Mouse (Mus musculus): Measurements from ENCODE around the gene Tnrc18.
A peak's percentile ranks its signal among the peaks of the same experiment; 100 is the strongest.

Gene Tnrc18

GRCm38 (mm10) chr5:142716056-142716455 is 101.4 kb downstream of the Tnrc18 start:
- DNase-seq, result peak; percentile 60 to 68

DNA sequence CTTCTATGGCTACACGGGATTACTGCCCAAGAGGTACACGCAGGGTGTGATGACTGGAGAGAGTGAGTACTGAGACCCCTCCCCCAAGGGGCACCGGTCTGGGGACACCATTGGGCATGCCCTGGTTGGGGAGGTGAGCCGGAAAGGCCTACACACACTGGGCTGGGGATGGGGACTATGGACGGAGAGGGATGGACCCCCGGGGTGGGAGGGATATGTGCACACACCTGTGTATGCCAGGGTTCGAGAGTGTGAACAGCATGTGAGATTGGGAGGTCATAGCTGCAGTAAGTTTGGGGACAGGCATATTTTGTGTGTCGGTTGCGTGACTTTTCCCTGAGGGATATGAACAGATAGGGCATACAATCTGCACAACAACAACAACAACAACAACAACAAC is 102.4 kb downstream of the Tnrc18 start:
- DNase-seq, result peak in 1 of 2 experiments; percentile 44

DNA sequence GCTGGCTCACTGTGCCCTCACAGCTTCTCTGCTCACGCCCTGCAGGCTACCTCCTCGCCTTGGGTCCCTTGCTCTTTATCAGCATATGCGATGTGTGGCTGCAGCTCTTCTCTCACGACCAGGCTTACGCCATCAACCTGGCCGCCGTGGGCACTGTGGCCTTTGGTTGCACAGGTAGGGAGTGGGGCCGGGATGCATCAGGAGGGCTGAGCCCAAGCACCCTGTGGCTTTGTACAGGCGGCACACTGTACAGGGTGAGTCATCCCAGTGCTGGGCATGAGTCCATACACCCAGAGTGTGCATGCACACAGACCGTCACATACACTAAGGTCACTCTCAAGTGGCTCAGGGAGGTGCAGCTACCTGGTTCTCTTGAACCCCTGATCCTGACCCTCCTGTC is 103.5 kb downstream of the Tnrc18 start:
- DNase-seq, result peak; percentile 44 to 49

- DNase-seq, result peak in 1 of 2 experiments; percentile 57
Observed at GRCm38 (mm10) chr5:142712373-142712772, 105.1 kb downstream of the Tnrc18 start.

- DNase-seq, result no peak
Observed at GRCm38 (mm10) chr5:142709436-142709835, 108.0 kb downstream of the Tnrc18 start.

DNA sequence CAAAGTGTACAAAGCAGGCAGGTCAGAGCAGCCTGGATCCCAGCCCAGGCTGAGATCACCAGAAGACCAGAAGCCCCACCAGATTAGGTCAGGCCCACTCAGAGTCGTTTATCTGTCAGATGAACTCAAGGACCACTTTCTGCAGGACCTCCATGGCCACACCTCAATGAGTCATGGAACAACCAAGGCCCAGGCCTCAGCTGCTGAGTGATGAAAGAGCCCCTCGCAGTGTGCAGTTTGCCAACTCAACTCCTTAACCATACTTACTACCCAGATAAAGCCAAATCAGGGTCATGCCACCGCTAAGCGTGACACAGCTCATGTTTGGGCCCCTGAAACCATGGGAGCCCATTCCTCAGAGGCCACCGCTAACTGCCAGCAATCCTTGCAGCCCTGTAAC is 109.8 kb downstream of the Tnrc18 start:
- no peak for DNase-seq

GRCm38 (mm10) chr5:142703569-142703968 is 113.9 kb downstream of the Tnrc18 start:
- peak; percentile 88 to 90 for DNase-seq

DNA sequence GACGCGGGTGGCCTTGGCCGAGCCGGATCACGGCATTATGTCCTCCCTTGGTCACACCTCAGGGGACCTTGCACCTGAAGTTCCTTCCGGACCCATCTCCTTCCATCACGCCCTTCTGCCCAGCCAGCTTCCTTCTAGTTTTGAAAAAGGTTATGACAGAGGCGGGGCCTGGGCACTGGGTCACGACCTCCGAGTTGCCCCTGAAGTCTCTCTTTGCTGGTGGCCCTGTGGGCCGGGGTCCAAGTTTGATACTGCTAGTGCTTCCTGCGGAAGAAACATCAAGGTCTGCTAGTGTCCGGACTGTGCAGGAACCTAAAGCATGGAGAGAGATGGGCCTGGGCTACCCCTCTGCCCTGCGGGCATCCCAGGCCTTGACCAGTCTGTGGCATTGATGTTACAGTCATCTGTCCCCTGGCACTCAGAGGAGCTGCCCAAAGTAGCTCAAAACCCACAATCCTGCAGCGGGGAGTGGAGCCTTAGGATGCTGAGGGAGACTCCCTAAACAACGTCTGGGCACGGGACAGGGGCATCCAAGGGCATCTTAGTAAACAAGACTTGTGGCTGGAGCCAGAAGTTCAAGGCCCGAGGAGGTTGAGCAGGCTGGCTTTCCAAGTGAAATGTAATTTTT is 114.8 kb downstream of the Tnrc18 start:
- DNase-seq, result peak; percentile 42 to 61

- peak; percentile 73 to 87 for DNase-seq
Observed at GRCm38 (mm10) chr5:142701651-142702510, 115.6 kb downstream of the Tnrc18 start.

GRCm38 (mm10) chr5:142700842-142701589 is 116.4 kb downstream of the Tnrc18 start:
- peak in 1 of 2 experiments; percentile 59 for DNase-seq

DNA sequence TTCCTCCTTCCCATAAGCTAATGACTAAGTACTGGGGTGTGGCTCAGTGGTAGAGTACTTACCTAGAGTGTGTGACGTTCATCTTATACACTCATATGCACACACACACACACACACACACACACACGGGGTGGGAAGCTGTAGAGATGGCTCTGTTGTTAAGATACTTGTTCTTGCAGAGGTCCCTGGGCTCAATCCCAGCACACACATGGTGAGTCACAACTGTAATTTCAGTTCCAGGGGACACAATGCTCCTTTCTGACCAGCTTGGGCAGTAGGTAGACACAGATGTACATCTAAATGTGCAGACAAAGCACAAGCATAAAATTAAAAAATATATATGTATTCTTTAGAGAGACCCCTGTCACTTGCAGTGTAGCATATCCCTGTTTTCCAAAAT is 119.7 kb downstream of the Tnrc18 start:
- no peak for DNase-seq

- DNase-seq, result no peak
Observed at GRCm38 (mm10) chr5:142696865-142697264, 120.6 kb downstream of the Tnrc18 start.

GRCm38 (mm10) chr5:142696258-142696657 is 121.2 kb downstream of the Tnrc18 start:
- DNase-seq, result peak in 1 of 2 experiments; percentile 49

- DNase-seq, result peak in 1 of 2 experiments; percentile 46
Observed at GRCm38 (mm10) chr5:142694627-142695340, 122.7 kb downstream of the Tnrc18 start.

DNA sequence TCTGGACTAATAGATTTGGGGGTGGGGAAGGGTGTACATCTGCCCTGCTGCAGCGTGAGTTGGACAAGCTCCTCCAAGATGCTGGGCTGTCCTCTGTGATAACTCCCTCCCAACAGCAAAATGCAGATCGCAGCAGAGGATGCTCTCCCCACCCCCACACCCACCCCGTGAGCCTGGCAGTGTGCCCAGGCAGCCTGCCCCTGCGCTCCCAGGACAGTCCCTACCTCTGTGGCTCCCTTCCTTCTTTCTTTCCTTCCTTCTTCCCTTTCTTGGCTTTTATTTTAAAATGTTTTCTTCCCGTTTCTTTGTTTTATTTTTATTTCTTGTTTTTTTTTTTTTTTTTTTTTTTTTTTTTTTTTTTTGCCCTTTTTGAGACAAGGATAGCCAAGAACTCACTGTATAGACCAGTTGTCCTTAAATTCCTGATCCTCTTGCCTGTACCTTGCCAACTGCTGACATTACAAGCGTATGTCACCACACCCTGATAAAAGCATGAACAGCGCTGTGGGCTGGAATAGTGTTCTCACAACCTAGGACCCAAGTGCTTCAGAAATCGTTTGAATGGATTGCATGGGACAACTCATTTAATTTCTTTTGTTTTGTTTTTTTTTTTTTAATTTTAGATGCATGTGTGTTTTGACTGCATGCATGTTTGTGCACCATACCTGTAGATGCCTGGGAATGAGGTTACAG is 123.6 kb downstream of the Tnrc18 start:
- peak; percentile 78 to 79 for DNase-seq

- peak; percentile 57 to 61 for DNase-seq
Observed at GRCm38 (mm10) chr5:142692971-142693737, 124.3 kb downstream of the Tnrc18 start.

DNA sequence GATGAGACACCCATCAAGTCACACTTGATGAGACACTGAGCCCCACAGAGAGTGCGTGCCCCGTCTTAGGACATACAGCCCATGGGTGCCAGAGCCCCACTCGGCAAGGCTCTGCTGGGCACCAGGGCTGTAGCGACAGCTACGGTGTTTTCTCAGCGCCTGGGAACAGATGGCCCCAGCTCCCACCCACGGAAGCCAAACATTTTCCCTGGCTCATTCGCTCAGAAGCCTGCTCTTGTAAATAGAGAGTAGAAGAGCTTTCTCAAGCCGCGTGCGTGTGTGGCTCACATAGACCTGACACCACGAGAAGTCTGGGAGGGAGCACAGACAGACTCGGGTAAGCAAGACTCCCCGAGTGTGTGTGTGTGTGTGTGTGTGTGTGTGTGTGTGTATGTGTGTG is 125.2 kb downstream of the Tnrc18 start, which contains the start of gene Slc29a4:
Gene Slc29a4 (plus strand): TSS at position 265 of the 400 bp plus-strand sequence.
- DNase-seq, result peak; percentile 78 to 85

DNA sequence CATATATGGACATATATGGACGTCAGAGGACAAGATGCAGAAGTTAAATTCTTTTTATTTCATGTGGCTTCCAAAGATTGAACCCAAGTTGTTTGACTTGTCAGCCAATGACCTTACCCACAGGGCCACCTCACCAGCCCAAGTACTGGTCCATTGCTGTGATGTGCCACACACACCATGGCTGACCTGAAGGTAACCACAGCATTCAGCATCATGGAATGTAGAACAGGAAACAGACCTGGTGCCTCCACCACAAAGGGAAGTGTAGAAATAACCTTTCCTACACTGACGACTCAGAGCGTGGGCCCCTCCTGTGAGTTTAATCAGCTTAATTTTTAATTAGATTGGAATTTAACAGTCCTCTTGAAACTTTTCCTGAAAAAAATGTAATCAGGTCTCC is 127.1 kb downstream of the Tnrc18 start:
- no peak for DNase-seq

DNA sequence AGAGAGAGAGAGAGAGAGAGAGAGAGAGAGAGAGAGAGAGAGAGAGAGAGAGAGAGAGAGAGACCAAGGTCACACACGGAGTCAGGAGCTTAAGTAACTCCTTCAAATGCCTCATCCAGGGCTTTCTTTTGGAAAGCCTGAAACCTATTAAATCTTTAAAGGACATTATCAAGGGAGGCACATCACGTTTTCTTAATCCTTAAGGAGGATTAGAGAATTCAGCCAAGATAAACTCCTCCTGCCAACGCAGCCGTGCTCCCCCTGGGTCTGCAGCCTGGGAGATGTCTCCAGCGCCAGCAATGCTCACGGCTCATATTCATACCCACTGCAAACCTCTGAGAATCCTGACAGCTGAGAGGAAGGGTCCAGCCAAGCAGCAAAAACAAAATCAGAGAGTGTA is 128.6 kb downstream of the Tnrc18 start:
- DNase-seq, result no peak

DNA sequence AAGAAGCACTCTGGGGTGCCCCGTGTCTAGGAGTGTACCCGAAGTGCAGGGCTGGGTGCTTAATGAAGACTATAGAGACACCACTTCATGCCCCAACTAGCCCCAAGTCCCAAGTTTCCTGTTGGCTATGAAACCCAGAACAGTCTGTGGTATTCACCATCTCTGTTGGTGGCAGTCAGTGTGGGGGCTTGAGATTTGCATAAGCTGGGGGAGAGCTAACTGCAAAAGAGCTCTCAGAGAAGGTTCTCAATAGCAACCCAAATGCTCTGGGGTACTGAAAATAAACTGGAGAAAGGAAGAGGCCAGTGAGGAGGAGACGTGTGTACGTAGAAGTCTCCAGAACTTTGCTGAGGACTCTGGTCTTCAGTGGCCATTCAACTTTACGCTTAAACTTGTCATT is 134.9 kb downstream of the Tnrc18 start:
- no peak for DNase-seq

DNA sequence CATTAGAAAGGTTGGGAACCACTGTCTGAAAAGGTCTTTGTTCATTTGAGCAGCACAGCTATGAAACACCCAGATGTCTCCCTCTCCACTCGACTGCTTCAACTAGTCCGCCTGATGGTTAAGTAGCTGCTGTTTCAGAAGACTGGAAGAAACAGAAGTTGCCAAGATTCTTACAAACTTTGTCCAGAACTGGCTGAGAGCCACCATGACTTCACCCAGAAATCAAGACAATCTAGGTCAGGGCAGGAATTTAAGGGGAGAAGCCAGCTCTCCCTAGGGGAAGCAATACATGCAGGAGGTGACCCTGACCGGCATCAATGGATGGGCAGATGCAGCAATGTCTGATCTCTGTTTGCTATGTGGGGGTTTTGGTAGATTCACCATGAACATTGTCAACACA is 135.6 kb downstream of the Tnrc18 start:
- DNase-seq, result no peak

Data from cerebellum, postnatal 14 days (tissue).